Mouse (Mus musculus) embryonic facial prominence, embryonic 12.5 days (tissue): ENCODE measurements around the gene Lgi1. TPM values are rescaled to one million over a fixed set of nuclear protein-coding genes. Genes with fewer than 3 reads are reported as not detected.
A peak's percentile ranks its signal among the peaks of the same experiment; 100 is the strongest.

Source experiments
- ATAC-seq: fragments of 200-750 bp; cut with Nextera tagmentation; 2 replicates; pipeline ENCODE4 v1.8.0; 2017; ENCODE audit not compliant: insufficient number of reproducible peaks, insufficient read depth, low FRiP score, low TSS enrichment
- H3K27ac ChIP-seq: fragments of 300-500 bp; sonication (generic); 2 replicates; pipeline ENCODE4 v1.5.1; 2016; ENCODE audit warnings: mild to moderate bottlenecking
- H3K27me3 ChIP-seq: fragments of 300-500 bp; sonication (generic); 2 replicates; pipeline ENCODE4 v1.6.1; 2016; ENCODE audit warnings: mild to moderate bottlenecking, moderate library complexity
- H3K36me3 ChIP-seq: fragments of 300-500 bp; sonication (generic); 2 replicates; pipeline ENCODE4 v1.6.1; 2016; ENCODE audit warnings: mild to moderate bottlenecking
- H3K4me1 ChIP-seq: fragments of 300-500 bp; sonication (generic); 2 replicates; pipeline ENCODE4 v1.6.1; 2016
- H3K4me2 ChIP-seq: fragments of 300-500 bp; sonication (generic); replicated peaks from 2 replicates; pipeline ENCODE4 v1.6.1; 2016; ENCODE audit warnings: mild to moderate bottlenecking, moderate library complexity
- H3K4me3 ChIP-seq: fragments of 300-500 bp; sonication (generic); 2 replicates; pipeline ENCODE4 v1.5.1; 2016; ENCODE audit warnings: mild to moderate bottlenecking
- H3K9ac ChIP-seq: fragments of 300-500 bp; sonication (generic); 2 replicates; pipeline ENCODE4 v1.6.1; 2016; ENCODE audit warnings: mild to moderate bottlenecking, moderate library complexity
- H3K9me3 ChIP-seq: fragments of 300-500 bp; sonication (generic); 2 replicates; pipeline ENCODE4 v1.6.1; 2016; ENCODE audit warnings: mild to moderate bottlenecking, moderate library complexity
- WGBS: fragments of 180-500 bp; shearing (Covaris S2); methylation state at CpG from one replicate; pipeline ENCODE4 v1.1.7; 2016; 5-methylcytosine and 5-hydroxymethylcytosine counted together
- polyA plus RNA-seq: library from polyadenylated mRNA; unstranded; fragments of >200 nt; fragmentation: Nextera tagmentation; extraction: Ambion mirVana; gene quantifications from 2 replicates; pipeline ENCODE4 v1.2.1, GENCODE M21; 2016

Lgi1 gene
- polyA plus RNA-seq, result 1.7 and 2.3 TPM in 2 replicates

DNA sequence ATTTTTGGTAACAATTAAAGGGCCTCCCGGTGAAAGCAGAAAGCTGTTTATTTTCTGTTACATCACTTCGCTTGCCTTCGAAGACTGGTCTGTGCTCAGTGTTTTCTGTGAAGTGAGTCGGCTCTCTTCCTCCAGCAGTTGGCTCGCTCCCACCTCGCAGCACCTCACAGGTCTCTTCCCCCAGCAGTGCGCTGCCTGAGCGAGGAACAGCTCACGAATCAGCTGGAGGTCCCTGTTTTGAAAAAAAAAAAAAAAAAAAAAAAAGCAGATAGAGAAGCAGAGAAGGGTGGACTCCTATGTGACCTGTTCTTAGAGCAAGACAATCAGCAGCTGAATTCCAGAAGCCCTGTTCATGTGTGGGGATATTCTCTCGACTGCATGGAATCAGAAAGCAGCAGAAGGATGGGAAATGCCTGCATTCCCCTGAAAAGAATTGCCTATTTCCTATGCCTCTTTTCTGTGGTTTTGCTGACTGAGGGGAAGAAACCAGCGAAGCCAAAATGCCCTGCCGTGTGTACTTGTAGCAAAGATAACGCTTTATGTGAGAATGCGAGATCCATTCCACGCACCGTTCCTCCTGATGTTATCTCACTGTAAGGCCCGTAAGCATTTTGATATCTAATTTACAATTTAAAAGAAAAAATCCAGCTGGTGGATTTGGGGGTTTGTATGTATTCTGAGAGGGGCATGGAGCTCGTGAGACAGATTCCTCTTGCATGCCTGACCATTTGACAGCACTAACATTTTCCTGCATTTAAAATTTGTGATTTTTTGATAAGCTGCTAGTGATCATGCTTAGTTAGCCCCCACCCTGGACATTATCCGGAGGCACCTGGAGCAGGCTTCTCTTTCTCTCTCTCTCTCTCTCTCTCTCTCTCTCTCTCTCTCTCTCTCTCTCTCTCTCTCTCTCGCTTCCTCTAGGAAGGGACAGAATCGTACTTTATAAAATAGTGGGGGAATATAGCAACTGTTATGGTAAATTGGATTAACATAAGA, at the start of gene Lgi1:
Lgi1 (plus strand) TSS at position 32 of the 996 bp plus-strand sequence.
- WGBS, result 21% methylated on average over 21 of the region's 21 CpGs
- no peak for ATAC-seq
- no peak within 1 kb of the TSS for H3K9ac ChIP-seq

DNA sequence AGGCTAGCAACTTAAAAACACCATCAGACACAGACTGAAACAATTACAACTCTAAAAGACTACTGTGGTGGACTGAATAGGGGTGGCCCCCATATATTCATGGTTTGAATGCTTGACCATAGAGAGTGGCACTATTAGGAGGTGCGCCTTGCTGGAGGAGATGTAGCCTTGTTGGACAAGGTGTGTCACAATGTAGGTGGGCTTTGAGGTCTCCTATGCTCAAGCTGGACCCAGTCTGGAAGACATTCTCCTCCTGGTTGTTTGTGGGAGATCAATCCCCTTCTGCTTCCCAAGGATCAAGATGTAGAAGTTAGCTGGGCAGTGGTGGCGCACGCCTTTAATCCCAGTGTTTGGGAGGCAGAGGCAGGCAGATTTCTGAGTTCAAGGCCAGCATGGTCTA, 46.6 kb upstream of the Lgi1 start:
- no peaks in the 10 kb centered on the region for H3K4me1 ChIP-seq
- H3K9me3 ChIP-seq, result no peaks in the 10 kb centered on the region
- H3K4me3 ChIP-seq, result no peak overlapping the region
- no peak overlapping the region for H3K9ac ChIP-seq
- no peak for ATAC-seq
- H3K4me2 ChIP-seq, result no peak overlapping the region
- no peak overlapping the region for H3K27ac ChIP-seq
- H3K36me3 ChIP-seq, result peaks cover 24% of the 10 kb centered on the region; the same call in 1 of the 2 replicates
- WGBS, result 97% methylated on average over 3 of the region's 3 CpGs
- H3K27me3 ChIP-seq, result no peaks in the 10 kb centered on the region

More for the DNA sequence above, at the start of gene Lgi1:
- Histone ChIP-seq H3K9me3 (no peaks in the 10 kb centered on the region), H3K4me1 (0 out of 2 replicates have a peak, but pooled peaks cover 3% of the 10 kb centered on the region), H3K36me3 (no peaks in the 10 kb centered on the region), H3K4me3 (peak within 1 kb of the TSS; percentile 1), H3K27ac (no peak within 1 kb of the TSS), H3K27me3 (peaks cover 4% of the 10 kb centered on the region; the same call in 1 of the 2 replicates), H3K4me2 (peak within 1 kb of the TSS; percentile 33)

DNA sequence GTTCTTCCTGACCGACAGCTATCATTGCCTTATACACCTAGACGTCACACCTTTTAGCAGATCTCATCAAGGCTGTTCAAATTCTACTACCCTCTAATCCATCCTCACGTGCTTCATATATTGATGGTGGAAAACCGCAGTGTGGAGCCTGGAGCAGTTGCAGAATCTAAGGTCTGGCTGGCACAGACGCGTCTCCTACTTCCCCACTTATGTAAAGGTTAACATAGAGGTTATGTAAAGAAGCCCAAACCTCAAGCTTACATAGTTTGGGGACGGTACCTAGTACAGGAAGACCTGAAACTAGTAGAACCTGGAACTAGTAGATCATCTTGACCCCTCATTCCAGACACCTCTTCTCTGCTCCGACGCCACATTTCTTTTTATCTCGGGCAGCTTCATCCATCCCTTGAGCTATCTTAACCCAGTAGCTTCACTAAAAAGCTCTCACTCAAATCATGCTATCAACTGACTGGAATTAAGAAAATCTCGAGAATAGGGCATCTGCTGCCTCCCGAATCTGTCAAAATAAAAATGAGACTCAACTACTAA, 40.9 kb upstream of the Lgi1 start:
- 0 out of 2 replicates have a peak, but pooled peaks cover 3% of the 10 kb centered on the region for H3K36me3 ChIP-seq
- ATAC-seq, result peak; percentile 32; the same call in 1 of the 2 replicates

GRCm38 (mm10) chr19:38223905-38224684, 40.2 kb upstream of the Lgi1 start, which contains the start of gene Fra10ac1:
Fra10ac1 (minus strand) TSS chr19:38224156.
- peaks cover 6% of the 10 kb centered on the region; the same call in 1 of the 2 replicates for H3K4me1 ChIP-seq
- H3K27me3 ChIP-seq, result no peaks in the 10 kb centered on the region
- peak within 1 kb of the TSS; percentile 88 for H3K27ac ChIP-seq
- H3K4me2 ChIP-seq, result peak within 1 kb of the TSS; percentile 62
- no peaks in the 10 kb centered on the region for H3K36me3 ChIP-seq
- peak within 1 kb of the TSS; percentile 66 for H3K9ac ChIP-seq
- peak; percentile 98 for ATAC-seq
- H3K9me3 ChIP-seq, result no peaks in the 10 kb centered on the region
- H3K4me3 ChIP-seq, result peak within 1 kb of the TSS; percentile 65
- WGBS, result under 1% methylated on average over 49 of the region's 49 CpGs

More for the DNA sequence above, 40.9 kb upstream of the Lgi1 start:
- no peaks in the 10 kb centered on the region for H3K27me3 ChIP-seq
- peak overlapping the region; percentile 62 for H3K4me2 ChIP-seq
- no peaks in the 10 kb centered on the region for H3K9me3 ChIP-seq
- H3K4me3 ChIP-seq, result peak overlapping the region; percentile 65
- WGBS, result 11% methylated on average over 12 of the region's 12 CpGs
- peak overlapping the region; percentile 88 for H3K27ac ChIP-seq
- H3K4me1 ChIP-seq, result peaks cover 6% of the 10 kb centered on the region; the same call in 1 of the 2 replicates
- H3K9ac ChIP-seq, result peak overlapping the region; percentile 66

GRCm38 (mm10) chr19:38224685-38225060, 39.7 kb upstream of the Lgi1 start:
- H3K27ac ChIP-seq, result peak overlapping the region; percentile 88
- H3K4me1 ChIP-seq, result peaks cover 6% of the 10 kb centered on the region; the same call in 1 of the 2 replicates
- 16% methylated on average over 9 of the region's 9 CpGs for WGBS
- H3K9ac ChIP-seq, result peak overlapping the region; percentile 33; the same call in 1 of the 2 replicates
- no peaks in the 10 kb centered on the region for H3K9me3 ChIP-seq
- ATAC-seq, result no peak
- H3K36me3 ChIP-seq, result no peaks in the 10 kb centered on the region
- peak overlapping the region; percentile 65 for H3K4me3 ChIP-seq
- no peaks in the 10 kb centered on the region for H3K27me3 ChIP-seq
- H3K4me2 ChIP-seq, result peak overlapping the region; percentile 62

DNA sequence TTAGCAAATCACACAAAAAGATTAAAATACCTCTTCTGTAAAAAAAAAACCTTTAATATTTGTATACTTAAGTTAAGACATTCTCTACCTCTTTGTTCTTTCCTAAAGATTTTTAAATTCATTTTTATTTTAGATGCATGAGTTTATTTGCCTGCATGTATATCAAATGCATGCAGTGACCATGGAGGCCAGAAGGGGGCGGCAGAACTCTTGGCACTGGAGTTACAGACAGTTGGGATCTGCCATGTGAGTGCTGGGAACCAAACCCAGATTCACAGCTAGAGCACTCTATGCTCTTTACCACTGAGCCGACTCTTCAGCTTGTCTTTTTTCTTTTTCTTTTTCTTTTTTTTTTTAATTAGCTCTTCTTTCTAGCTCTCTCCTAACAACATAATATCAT, 35.6 kb upstream of the Lgi1 start:
- no peaks in the 10 kb centered on the region for H3K4me1 ChIP-seq
- H3K36me3 ChIP-seq, result no peaks in the 10 kb centered on the region
- H3K27me3 ChIP-seq, result no peaks in the 10 kb centered on the region
- ATAC-seq, result no peak
- H3K4me3 ChIP-seq, result no peak overlapping the region
- H3K27ac ChIP-seq, result no peak overlapping the region
- H3K9ac ChIP-seq, result no peak overlapping the region
- H3K4me2 ChIP-seq, result no peak overlapping the region
- 47% methylated on average over 2 of the region's 2 CpGs for WGBS
- H3K9me3 ChIP-seq, result no peaks in the 10 kb centered on the region

DNA sequence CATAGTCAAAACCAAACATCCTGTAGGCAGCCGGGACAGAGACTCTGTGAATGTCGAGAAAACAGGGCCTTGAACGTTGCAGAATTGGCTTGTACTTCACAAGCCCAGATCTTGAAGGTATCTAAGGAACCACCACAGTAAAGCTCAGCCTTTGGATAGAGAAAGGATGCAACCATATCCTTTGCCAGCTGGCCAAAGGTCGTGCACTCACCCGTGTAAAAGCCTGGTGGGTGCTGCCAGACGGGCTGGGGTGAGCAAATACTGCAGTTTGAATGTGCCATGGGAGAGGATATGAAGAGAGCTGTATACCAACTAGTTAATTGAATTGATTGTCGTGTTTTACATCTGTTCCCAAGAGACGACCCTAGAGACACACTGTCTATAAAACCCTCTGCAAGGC, 32.2 kb upstream of the Lgi1 start:
- H3K27ac ChIP-seq, result no peak overlapping the region

DNA sequence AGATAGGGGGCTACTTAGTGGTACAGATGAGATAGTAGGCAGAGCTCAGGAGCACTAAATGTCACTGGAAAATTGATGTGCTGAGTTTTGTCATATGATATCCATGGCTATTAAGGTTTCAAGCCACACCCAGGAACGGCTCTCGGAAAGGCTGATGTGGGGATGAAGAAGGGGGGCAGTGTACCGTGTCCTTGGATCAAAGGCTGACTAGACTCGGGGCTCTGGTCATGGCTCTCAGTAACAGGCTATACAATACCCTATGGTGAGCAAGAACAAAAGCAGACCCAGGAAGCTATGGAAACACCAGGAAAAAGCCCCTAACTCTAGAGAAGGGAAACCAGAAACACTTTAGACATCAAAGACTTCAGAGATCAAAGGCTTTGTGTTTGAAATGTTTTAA, 31.8 kb upstream of the Lgi1 start:
- Histone ChIP-seq H3K4me1 (no peaks in the 10 kb centered on the region), H3K4me2 (no peak overlapping the region), H3K4me3 (no peak overlapping the region), H3K9me3 (no peaks in the 10 kb centered on the region), H3K27ac (no peak overlapping the region), H3K27me3 (no peaks in the 10 kb centered on the region), H3K36me3 (no peaks in the 10 kb centered on the region), H3K9ac (no peak overlapping the region)
- ATAC-seq, result no peak
- 21% methylated on average over 4 of the region's 4 CpGs for WGBS

More for the DNA sequence above, 32.2 kb upstream of the Lgi1 start:
- WGBS, result 61% methylated on average over 8 of the region's 8 CpGs
- no peak overlapping the region for H3K4me3 ChIP-seq
- H3K27me3 ChIP-seq, result no peaks in the 10 kb centered on the region
- no peak overlapping the region for H3K9ac ChIP-seq
- no peak for ATAC-seq
- H3K9me3 ChIP-seq, result no peaks in the 10 kb centered on the region
- no peaks in the 10 kb centered on the region for H3K4me1 ChIP-seq
- no peak overlapping the region for H3K4me2 ChIP-seq
- no peaks in the 10 kb centered on the region for H3K36me3 ChIP-seq

GRCm38 (mm10) chr19:38236526-38236925, 27.8 kb upstream of the Lgi1 start:
- H3K27ac ChIP-seq, result no peak overlapping the region
- no peak overlapping the region for H3K4me2 ChIP-seq
- H3K27me3 ChIP-seq, result no peaks in the 10 kb centered on the region
- no peaks in the 10 kb centered on the region for H3K9me3 ChIP-seq
- no peaks in the 10 kb centered on the region for H3K36me3 ChIP-seq
- WGBS, result 72% methylated on average over 5 of the region's 5 CpGs
- no peak for ATAC-seq
- no peak overlapping the region for H3K9ac ChIP-seq
- H3K4me1 ChIP-seq, result peaks cover 4% of the 10 kb centered on the region; the same call in 1 of the 2 replicates
- no peak overlapping the region for H3K4me3 ChIP-seq

DNA sequence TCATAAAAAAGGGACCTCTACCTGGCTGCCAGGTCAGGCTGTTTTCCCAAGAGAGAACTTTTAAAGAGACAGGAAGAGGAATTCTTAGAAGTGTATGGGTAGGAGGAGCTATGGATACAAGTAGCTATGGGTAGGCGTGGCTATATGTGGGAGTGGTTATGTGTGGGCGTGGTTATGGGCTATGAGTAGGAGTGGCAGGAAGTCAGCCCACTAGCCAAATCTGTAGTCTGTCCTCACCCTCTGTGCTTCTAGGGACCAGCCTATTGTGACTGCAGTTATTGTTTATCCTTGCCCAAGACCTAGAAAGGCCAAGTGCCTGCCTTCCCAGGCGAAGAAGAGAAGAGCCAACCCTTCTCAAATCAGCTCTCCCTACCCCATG, 26.5 kb upstream of the Lgi1 start:
- 47% methylated on average over 3 of the region's 3 CpGs for WGBS
- ATAC-seq, result no peak
- Histone ChIP-seq H3K27me3 (no peaks in the 10 kb centered on the region), H3K4me1 (peaks cover 4% of the 10 kb centered on the region; the same call in 1 of the 2 replicates), H3K36me3 (no peaks in the 10 kb centered on the region), H3K4me3 (no peak overlapping the region), H3K9me3 (no peaks in the 10 kb centered on the region), H3K4me2 (no peak overlapping the region), H3K9ac (no peak overlapping the region), H3K27ac (no peak overlapping the region)
